Mouse (Mus musculus): ENCODE results near the gene Ptpn3. TPM values are rescaled to one million over a fixed set of nuclear protein-coding genes. Genes with fewer than 3 reads are reported as not detected.

Ptpn3 gene
- total and polyA plus RNA-seq, 3 experiments: 4.7 to 8.4 TPM; not detected in 1

DNA sequence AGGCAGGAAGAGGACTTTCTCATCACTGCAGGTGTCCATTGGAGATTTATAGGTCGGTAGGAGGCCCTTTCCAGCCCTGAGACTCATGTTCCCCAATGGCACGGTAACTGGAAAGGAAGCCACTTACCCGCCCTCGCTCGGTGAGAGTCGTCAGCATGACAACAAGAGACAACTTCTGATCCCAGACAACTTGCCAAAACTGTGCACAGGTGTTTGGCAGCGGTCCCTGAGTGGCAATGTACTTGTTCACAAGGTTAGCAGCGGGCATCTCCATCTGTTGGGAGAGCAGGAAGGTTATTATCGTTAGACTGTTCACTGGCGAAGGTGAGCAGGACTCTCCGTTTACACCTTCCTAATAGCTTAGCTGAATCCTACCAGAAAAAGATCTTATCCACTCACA lies 96.9 kb downstream of the Ptpn3 start:
- no peak for DNase-seq (ENCODE audit: low read depth, low spot score)
- no peaks in the 10 kb centered on the region for H3K4me1 ChIP-seq (ENCODE audit: control insufficient read depth in 1 of 2, insufficient read depth in 2 of 2, low read length in 2 of 2)
- H3K4me3 ChIP-seq (ENCODE audit: control insufficient read depth in 1 of 2, insufficient read depth in 1 of 2, low read depth in 2 of 2, low read length in 2 of 2): no peak overlapping the region
- no peaks in the 10 kb centered on the region for H3K27me3 ChIP-seq (ENCODE audit: control insufficient read depth in 1 of 2, insufficient read depth in 2 of 2, low read length in 2 of 2)
- no peak overlapping the region for H3K27ac ChIP-seq (ENCODE audit: control insufficient read depth, low read depth, low read length)
- TF ChIP-seq MAZ (IDR thresholded peaks at IDR 0.05; ENCODE audit: low read depth, low read length) (no peak), TBP (IDR thresholded peaks at IDR 0.05; ENCODE audit: low read depth, low read length) (no peak), BHLHE40 (IDR thresholded peaks at IDR 0.05; ENCODE audit: borderline replicate concordance, low read depth, low read length) (no peak), USF1 (IDR thresholded peaks at IDR 0.05; ENCODE audit: low read depth, low read length) (no peak), POLR2AphosphoS5 (IDR thresholded peaks at IDR 0.05; ENCODE audit: borderline replicate concordance, low read depth, low read length) (no peak), NRF1 (IDR thresholded peaks at IDR 0.05; ENCODE audit: insufficient read depth, low read depth, low read length, poor library complexity, severe bottlenecking) (no peak), TAL1 (IDR thresholded peaks at IDR 0.05; ENCODE audit: low read length) (no peak), SIN3A (IDR thresholded peaks at IDR 0.05; ENCODE audit: low read length) (no peak), EP300 (IDR thresholded peaks at IDR 0.05; ENCODE audit: low read depth in 1 of 2, low read length in 2 of 2) (no peak), E2F4 (IDR thresholded peaks at IDR 0.05; ENCODE audit: borderline replicate concordance, low read depth, low read length) (no peak), MYC (IDR thresholded peaks at IDR 0.05; ENCODE audit: low read depth, low read length) (no peak), MAFK (IDR thresholded peaks at IDR 0.05; ENCODE audit: borderline replicate concordance, low read depth, low read length) (no peak), UBTF (IDR thresholded peaks at IDR 0.05; ENCODE audit: borderline replicate concordance, insufficient read depth, low read depth, low read length) (no peak), SMC3 (IDR thresholded peaks at IDR 0.05; ENCODE audit: low read depth, low read length) (no peak), CHD1 (IDR thresholded peaks at IDR 0.05; ENCODE audit: low read depth, low read length) (no peak), MYB (IDR thresholded peaks at IDR 0.05; ENCODE audit: low read depth, low read length) (no peak), CHD2 (IDR thresholded peaks at IDR 0.05; ENCODE audit: low read length) (no peak), MXI1 (IDR thresholded peaks at IDR 0.05; ENCODE audit: low read depth, low read length) (no peak), ZC3H11A (IDR thresholded peaks at IDR 0.05; ENCODE audit: low read depth, low read length) (no peak)
- no peaks in the 10 kb centered on the region for H3K9me3 ChIP-seq (replicated peaks; ENCODE audit: insufficient read depth, low read length)
- H3K9ac ChIP-seq (ENCODE audit: control insufficient read depth, low read depth, low read length, poor library complexity, severe bottlenecking): no peak overlapping the region
- H3K79me2 ChIP-seq (ENCODE audit: control insufficient read depth, insufficient read depth, low read length, poor library complexity): no peaks in the 10 kb centered on the region
- no peaks in the 10 kb centered on the region for H3K36me3 ChIP-seq (ENCODE audit: control insufficient read depth in 1 of 2, insufficient read depth in 2 of 2, low read length in 2 of 2)

DNA sequence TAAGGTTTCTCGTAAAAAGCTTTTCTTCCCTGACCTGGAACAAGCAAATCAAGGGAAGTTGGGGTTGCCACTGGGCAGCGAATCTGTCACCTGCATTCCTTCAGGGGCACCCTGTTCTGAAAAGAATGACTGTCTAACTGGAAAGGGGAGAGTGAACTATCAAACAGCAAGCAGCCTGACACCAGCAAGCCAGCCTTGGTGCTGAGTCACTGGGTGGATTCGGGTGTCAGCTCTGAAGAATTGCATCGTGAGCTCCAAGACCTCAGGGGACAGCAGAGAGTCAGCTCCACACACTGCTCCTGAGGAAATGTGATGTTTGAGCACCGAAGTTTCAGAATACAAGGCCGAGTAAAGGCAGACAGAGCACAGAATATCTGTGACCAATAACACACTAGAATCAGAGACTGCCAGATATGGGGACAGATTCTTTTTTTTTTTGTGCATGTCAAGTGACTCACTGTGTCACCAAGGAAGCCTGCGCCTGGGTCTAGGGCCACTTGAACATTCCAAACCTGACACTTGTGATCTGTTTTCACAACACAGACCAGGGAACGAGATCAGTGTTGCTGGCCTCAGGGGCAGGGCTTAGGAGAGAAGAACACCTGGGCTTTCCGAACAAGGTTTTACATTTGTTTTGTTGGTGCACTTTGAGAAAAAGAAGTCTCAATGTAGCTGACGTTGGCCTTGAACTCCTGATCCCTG lies 98.8 kb downstream of the Ptpn3 start:
- Histone ChIP-seq H3K4me1 (ENCODE audit: control insufficient read depth in 1 of 2, insufficient read depth in 2 of 2, low read length in 2 of 2) (no peaks in the 10 kb centered on the region), H3K36me3 (ENCODE audit: control insufficient read depth in 1 of 2, insufficient read depth in 2 of 2, low read length in 2 of 2) (no peaks in the 10 kb centered on the region), H3K9me3 (replicated peaks; ENCODE audit: insufficient read depth, low read length) (no peaks in the 10 kb centered on the region), H3K4me3 (ENCODE audit: control insufficient read depth in 1 of 2, insufficient read depth in 1 of 2, low read depth in 2 of 2, low read length in 2 of 2) (no peak overlapping the region), H3K27me3 (ENCODE audit: control insufficient read depth in 1 of 2, insufficient read depth in 2 of 2, low read length in 2 of 2) (no peaks in the 10 kb centered on the region), H3K79me2 (ENCODE audit: control insufficient read depth, insufficient read depth, low read length, poor library complexity) (no peaks in the 10 kb centered on the region), H3K9ac (ENCODE audit: control insufficient read depth, low read depth, low read length, poor library complexity, severe bottlenecking) (no peak overlapping the region), H3K27ac (ENCODE audit: control insufficient read depth, low read depth, low read length) (no peak overlapping the region)
- DNase-seq (ENCODE audit: low read depth, low spot score): peak; percentile 19
- TF ChIP-seq EP300 (IDR thresholded peaks at IDR 0.05; ENCODE audit: low read depth in 1 of 2, low read length in 2 of 2): no peak
